Mouse (Mus musculus) Patski (cell line): ENCODE measurements around the gene Ghr. TPM values are rescaled to one million over a fixed set of nuclear protein-coding genes. Genes with fewer than 3 reads are reported as not detected.

Source experiments
- ATAC-seq: fragments of 100-300 bp; one replicate; pipeline ENCODE4 v1.8.0; 2021
- CTCF ChIA-PET: fragments of 350-600 bp; sonication (Branson Sonifier 250); formaldehyde crosslinking; loops from one replicate; lab custom pipeline; 2022; ENCODE audit warnings: inconsistent platforms; lab: Charles Lee
- POLR2A ChIA-PET: fragments of 350-600 bp; sonication (Branson Sonifier 250); formaldehyde crosslinking; loops from one replicate; lab custom pipeline; 2022; ENCODE audit warnings: antibody characterized with exemption, inconsistent platforms; lab: Charles Lee
- DNase-seq: peaks from one replicate; pipeline ENCODE4 v3.0.0-alpha.2; 2011; ENCODE audit warnings: low read depth, low spot score
- H3K27me3 ChIP-seq: fragments of 371-371 bp; one replicate; pipeline ENCODE4 v1.5.1; 2021
- CTCF ChIP-seq: fragments of 100-300 bp; IDR thresholded peaks from one replicate; pipeline ENCODE4 v1.5.1; 2021
- in situ Hi-C: fragments of 300-500 bp; cut with MboI; formaldehyde crosslinking; loops from 3 replicates; pipeline ENCODE4 v1.11.1; 2018; ENCODE audit warnings: low pct_unique_long_range_greater_than_20kb, mixed read lengths
- polyA plus RNA-seq: library from polyadenylated mRNA; unstranded; gene quantifications from one replicate; pipeline ENCODE4 v1.2.3, GENCODE M21; 2021

Gene Ghr
- polyA plus RNA-seq, 1 experiment from 2014 or later: 46.8 TPM

DNA sequence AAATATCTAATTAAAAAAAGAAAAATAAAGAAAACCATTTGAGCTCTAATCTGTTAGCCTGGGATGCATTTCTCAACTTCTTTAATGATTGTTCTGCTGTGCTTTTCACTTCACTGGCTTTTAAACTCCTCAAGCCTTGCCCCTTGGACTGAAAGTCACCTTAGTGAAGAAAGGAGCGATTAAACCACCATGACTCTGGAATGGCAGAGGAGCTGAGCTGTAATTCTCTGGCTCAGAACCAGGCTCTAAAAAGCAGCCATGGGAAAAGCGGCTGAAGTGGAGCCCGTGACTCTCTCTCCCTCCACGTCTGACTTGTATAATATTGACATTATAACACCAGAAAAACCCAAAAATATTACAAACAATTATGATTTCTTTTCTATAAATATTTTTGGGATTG is 126.7 kb downstream of the Ghr start:
- ChIA-PET POLR2A (no interaction called here), CTCF (interaction anchor here (1.3 to 1.6 kb wide), 3 partner anchors 10 to 453 kb away, joined by 4 to 5 read pairs (median 5); no protein-coding TSS in a partner anchor)
- DNase-seq (peak; percentile 50), ATAC-seq (peak; percentile 83)
- no peaks in the 10 kb centered on the region for H3K27me3 ChIP-seq
- no peak for TF ChIP-seq CTCF
- in situ Hi-C loops: no loop called here

DNA sequence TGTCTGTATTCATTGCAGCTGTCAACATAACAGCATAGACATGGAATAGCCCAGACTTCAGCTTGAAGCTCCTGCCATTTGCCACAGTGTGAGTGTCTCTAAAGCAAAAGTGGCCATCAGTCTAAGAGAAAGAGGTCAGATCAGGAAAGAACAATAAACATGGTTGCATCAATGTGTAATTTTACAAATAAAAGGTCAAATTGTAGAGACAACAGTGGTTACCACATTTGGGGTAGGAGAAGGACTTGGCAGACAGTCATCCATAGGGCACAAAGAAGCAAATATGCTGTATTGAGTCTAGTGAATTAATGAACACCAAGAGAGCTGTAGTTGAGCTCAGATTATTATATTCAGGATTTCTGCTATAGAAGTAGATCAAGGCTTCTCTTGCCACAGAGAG is 127.7 kb downstream of the Ghr start:
- H3K27me3 ChIP-seq: no peaks in the 10 kb centered on the region
- no peak for TF ChIP-seq CTCF
- in situ Hi-C loops: no loop called here
- DNase-seq (no peak), ATAC-seq (no peak)
- CTCF ChIA-PET: interaction anchor here (1.3 kb wide), 1 partner anchor 13 kb away, joined by 4 read pairs; no protein-coding TSS in a partner anchor
- POLR2A ChIA-PET: interaction anchor here (0.6 kb wide), 1 partner anchor 132 kb away, joined by 3 read pairs; no protein-coding TSS in a partner anchor

DNA sequence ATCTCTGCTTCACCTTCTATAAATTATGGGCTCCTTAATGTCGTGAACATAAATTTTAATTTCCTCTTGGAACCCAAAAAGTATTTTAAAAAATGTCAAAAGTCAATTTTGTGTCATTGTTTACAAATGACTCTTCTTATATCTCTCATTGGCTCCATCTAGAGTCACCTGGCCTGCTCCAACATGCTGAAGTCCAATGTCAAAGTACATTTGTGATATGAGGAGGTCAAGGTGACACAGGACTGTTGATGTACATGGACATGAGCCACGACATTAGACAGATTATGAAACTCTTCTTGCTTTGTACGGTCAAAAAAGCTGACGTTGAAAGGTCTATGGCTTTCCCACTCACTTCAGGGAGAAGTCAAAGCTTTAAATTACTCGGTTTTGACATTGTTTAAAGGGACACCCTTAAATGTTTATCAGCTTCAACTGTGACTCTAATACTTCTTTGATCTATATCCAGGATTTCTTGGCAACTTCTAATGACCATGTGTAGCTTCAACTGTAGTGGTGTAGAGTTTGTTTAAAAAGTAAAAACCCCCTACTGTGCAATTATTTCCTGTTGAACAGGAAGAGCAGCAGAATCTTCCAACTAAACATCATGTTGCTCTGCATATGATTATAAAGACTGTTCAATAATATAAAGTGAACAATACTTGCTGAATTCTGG is 131.1 kb downstream of the Ghr start:
- TF ChIP-seq CTCF: no peak
- ChIA-PET POLR2A (no interaction called here), CTCF (no interaction called here)
- DNase-seq (no peak), ATAC-seq (no peak)
- in situ Hi-C loops: loop anchor here (5.0 kb wide), 1 partner anchor 125 kb away; no protein-coding TSS in a partner anchor
- H3K27me3 ChIP-seq: no peaks in the 10 kb centered on the region

DNA sequence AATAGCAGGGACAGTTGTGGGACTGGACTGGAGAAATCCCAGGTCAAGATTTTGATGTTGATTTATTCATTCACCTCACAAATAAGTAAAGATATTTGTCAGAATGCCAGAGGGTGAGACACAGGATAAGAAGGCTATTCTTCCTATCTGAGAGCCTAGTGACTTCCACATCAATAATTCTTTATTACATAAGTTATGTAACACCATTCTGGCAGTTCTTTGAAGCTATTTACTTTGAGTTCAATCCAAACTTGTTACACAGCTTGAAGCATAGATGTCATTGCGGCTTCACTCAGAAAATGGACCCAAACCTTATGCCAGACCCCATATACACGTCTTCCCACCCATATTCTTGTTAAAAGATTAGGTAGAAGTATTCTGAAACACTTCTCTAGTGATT is 133.7 kb downstream of the Ghr start:
- no peak for TF ChIP-seq CTCF
- POLR2A ChIA-PET: no interaction called here
- CTCF ChIA-PET: interaction anchor here (1.3 to 1.4 kb wide), 2 partner anchors 8 to 93 kb away, joined by 3 to 6 read pairs; no protein-coding TSS in a partner anchor
- no peak for ATAC-seq
- DNase-seq: no peak
- H3K27me3 ChIP-seq: no peaks in the 10 kb centered on the region
- in situ Hi-C loops: no loop called here

DNA sequence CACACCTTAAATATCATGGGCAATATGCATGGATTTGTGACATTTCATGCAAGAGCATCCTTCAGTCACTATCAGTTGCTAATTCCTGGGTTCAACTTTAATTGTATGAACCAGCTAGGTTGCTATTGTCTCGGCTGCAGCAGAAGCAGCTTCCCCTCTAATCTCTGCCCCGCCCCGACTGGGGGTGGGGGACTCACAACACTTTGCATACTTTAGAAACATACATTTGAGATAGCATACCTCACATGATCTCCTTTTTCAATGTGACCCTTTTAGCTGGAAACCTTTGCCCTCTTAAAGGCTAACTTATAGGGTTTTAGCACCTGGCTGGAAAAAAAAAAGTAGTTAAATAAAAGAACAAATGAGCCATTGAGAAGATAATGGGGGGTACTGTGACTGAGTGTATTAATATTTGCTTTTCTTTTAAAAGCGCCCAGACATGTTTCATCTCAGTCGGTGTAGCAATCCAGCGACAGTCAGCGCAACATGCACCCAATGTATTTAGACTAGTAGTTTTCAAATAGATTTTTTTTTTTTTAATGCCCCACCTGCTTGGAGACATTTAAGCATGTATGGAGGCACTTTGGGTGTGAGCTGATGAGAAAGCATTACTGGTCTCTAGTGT is 137.9 kb downstream of the Ghr start:
- in situ Hi-C loops: no loop called here

DNA sequence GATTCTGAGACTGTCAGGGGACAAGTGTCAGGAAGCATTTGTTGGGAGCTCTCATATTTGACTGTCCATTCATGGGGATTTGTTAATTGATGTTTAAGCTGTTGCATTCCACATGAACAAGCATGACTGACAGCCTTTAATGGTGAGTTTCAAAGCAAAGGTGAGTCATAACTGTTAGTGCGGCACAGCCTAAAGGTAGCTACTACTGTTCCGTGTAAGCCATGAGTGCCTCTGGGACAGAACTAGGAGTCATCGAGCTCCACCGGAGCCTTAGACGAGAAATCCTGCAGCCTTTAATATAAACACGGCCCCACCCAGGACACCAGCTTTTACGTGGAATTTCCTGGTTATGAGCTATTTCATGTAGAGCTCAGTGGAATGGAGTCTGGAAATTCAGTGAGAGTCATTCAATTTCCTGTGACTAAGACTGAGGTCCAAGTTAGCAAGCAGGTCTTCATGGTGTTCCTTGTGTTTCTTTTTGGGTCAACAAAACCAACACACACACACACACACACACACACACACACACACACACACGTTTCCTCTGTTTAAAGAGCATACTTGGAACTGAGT is 138.8 kb downstream of the Ghr start:
- in situ Hi-C loops: loop anchor here (5.0 kb wide), 1 partner anchor 463 kb away; no protein-coding TSS in a partner anchor
- TF ChIP-seq CTCF: no peak
- no peaks in the 10 kb centered on the region for H3K27me3 ChIP-seq
- ChIA-PET POLR2A (interaction anchor here (0.7 to 1.2 kb wide), 3 partner anchors 66 to 130 kb away, joined by 3 to 6 read pairs (median 4); no protein-coding TSS in a partner anchor), CTCF (interaction anchor here (0.8 to 7.6 kb wide), 8 partner anchors 13 to 430 kb away, joined by 3 to 46 read pairs (median 3); partner anchors contain the start of gene Ghr)
- DNase-seq (peak; percentile 27), ATAC-seq (peak; percentile 87)

More for the DNA sequence above, 137.9 kb downstream of the Ghr start:
- ATAC-seq (no peak), DNase-seq (no peak)
- H3K27me3 ChIP-seq: no peaks in the 10 kb centered on the region
- POLR2A ChIA-PET: no interaction called here
- CTCF ChIA-PET: interaction anchor here (1.1 to 7.6 kb wide), 2 partner anchors 109 to 136 kb away, joined by 3 to 46 read pairs; partner anchors contain the start of gene Ghr
- TF ChIP-seq CTCF: no peak

DNA sequence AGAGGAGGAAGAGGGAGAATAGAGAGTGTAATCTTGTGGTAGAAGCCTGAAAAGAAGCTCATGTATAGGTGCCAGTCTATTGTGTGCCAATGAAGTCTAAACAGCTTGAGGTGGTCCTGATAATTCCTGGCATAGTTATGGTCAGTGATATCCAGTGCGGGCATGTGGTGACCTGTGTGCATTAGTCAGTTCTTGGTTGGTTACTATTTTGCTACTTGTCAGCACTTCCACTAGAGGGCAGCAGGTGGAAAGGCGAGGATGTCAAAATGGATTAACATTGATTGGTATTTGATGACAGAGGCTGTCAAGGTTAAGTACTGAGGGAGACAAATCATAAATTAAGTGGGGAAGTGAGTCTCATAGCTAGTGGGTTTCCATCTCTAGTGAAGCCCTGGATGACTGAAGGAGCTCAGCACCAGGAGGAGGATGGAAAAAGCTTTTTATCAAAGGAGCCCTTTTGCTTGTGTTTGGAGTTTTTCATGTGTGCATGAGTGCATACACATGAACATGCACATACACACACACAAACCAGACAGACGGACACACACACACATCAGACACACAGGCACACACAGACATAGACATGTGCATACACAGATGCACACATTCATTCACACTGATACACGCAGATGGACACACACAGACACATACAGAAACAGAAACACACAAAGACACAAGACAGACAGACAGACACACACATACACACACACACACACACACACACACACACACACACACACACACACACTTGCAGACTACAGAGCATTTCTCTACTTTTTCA is 141.6 kb downstream of the Ghr start:
- no peak for DNase-seq
- CTCF ChIA-PET: interaction anchor here (0.9 to 7.6 kb wide), 12 partner anchors 9 to 467 kb away, joined by 3 to 46 read pairs (median 5); partner anchors contain the start of gene Ghr
- in situ Hi-C loops: loop anchor here (5.0 kb wide), 1 partner anchor 466 kb away; no protein-coding TSS in a partner anchor
- peak; percentile 88 for TF ChIP-seq CTCF
- POLR2A ChIA-PET: no interaction called here
- H3K27me3 ChIP-seq: no peaks in the 10 kb centered on the region
- no peak for ATAC-seq

DNA sequence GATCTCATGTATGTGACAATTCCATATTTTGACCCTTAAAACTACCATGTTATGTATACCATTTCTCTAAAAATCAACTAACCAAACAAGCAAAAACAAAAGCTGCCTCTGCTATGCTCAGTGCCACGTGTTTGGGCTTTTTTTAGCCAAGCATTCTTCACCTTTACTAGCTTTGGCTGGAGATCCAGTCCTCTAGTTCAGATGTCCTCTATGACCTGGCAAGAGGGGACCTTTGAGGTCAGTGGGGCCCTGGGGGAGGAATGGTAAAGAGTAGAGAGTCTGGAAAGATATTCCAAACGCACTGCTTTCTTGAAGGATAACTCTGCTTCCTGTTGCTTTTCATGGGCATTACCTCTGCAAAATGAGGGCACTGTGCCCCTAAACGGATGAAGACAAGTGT is 145.9 kb downstream of the Ghr start:
- no peak for ATAC-seq
- no peak for TF ChIP-seq CTCF
- CTCF ChIA-PET: interaction anchor here (1.5 kb wide), 1 partner anchor 29 kb away, joined by 3 read pairs; no protein-coding TSS in a partner anchor
- H3K27me3 ChIP-seq: no peaks in the 10 kb centered on the region
- POLR2A ChIA-PET: no interaction called here
- in situ Hi-C loops: no loop called here
- DNase-seq: no peak

DNA sequence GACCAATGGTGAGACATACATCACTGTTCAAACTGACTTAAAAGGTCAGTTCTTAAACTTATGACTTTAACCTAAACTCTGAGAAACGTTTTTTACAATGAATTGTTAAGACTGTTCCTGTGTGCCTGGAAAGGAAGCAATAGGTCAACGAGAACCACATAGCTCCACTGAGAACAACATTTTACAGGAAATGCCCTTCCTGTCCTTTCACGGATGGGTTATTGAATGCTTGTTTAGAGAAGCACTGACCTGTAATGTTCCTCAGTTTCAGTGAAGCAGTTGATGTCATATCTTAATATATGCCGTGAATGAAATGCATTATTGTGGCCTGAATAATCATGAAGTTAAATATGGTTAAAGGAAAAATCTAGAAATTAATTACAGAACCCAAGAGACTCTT is 147.7 kb downstream of the Ghr start:
- ChIA-PET POLR2A (no interaction called here), CTCF (no interaction called here)
- in situ Hi-C loops: no loop called here
- ATAC-seq (peak; percentile 61), DNase-seq (no peak)
- TF ChIP-seq CTCF: no peak
- H3K27me3 ChIP-seq: no peaks in the 10 kb centered on the region

DNA sequence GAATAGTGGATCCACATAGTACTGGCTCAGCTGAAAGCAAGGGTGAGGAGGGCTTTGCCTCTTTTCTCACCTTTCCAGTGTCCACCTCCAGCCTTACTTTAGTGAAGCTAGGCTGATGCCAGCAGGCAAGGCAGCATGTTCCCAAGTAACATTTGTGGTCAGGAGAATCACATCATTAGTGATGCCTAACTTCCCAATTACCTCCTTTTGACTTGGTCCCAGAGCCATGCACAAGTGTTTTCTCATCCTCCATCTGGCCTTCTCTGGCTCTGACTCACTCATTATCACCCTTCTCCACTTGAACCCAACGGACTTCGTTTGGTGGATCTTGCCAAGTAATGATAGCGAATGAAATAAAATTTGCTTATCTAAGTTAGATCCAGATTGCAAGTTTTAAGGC is 148.8 kb downstream of the Ghr start:
- TF ChIP-seq CTCF: no peak
- in situ Hi-C loops: no loop called here
- CTCF ChIA-PET: interaction anchor here (0.8 to 1.5 kb wide), 4 partner anchors 11 to 153 kb away, joined by 3 to 4 read pairs (median 3); no protein-coding TSS in a partner anchor

More for the DNA sequence above, 148.8 kb downstream of the Ghr start:
- ATAC-seq: peak; percentile 36
- POLR2A ChIA-PET: no interaction called here
- no peaks in the 10 kb centered on the region for H3K27me3 ChIP-seq
- peak; percentile 43 for DNase-seq
